Mouse (Mus musculus) embryo, embryonic 10.5 days (tissue): ENCODE results near the gene Wdr4.

Experiments
- DNase-seq: peaks from one replicate; pipeline ENCODE4 v3.0.0-alpha.2; 2015; ENCODE audit warnings: low spot score

Wdr4 gene

DNA sequence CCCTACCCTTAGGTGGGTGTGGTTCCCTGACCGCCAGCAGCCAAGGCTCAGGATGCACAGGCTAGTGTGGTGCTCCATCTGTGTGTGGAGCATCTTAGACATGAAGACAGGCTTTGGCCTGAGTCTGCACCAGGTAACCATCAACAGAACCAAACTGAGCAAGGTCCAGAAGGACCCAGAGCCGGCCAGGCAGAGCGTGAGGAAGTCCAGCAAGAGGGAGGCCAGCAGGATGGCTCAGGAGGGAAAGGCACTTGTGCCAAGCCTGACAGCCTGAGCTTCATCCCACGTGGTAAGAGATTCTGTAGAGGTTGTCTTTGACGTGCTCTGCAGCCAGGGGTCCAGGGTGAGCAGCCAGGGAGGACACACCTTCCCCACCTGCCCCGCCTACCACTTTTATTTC, 22.1 kb downstream of the Wdr4 start:
- no peak for DNase-seq

- no peak for DNase-seq
Observed at GRCm38 (mm10) chr17:31494989-31495388, 24.8 kb downstream of the Wdr4 start.

GRCm38 (mm10) chr17:31492416-31492815, 27.4 kb downstream of the Wdr4 start:
- DNase-seq = peak; percentile 93

DNA sequence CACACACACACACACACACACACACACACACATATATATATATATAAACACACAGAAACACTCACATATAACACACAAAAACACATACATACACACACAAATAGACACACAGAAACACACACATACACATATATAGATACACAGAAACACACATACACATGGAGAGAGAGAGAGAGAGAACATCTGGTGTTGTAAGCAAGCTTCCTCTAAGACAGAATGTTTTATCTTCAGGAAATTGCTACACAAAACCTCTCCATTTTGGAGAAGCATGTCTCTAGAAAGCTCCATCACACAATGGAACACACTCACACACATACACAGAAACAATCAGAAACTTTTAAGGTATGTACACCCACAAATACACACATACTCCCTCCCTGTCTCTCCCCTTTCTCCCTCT, 28.4 kb downstream of the Wdr4 start:
- DNase-seq = no peak

DNA sequence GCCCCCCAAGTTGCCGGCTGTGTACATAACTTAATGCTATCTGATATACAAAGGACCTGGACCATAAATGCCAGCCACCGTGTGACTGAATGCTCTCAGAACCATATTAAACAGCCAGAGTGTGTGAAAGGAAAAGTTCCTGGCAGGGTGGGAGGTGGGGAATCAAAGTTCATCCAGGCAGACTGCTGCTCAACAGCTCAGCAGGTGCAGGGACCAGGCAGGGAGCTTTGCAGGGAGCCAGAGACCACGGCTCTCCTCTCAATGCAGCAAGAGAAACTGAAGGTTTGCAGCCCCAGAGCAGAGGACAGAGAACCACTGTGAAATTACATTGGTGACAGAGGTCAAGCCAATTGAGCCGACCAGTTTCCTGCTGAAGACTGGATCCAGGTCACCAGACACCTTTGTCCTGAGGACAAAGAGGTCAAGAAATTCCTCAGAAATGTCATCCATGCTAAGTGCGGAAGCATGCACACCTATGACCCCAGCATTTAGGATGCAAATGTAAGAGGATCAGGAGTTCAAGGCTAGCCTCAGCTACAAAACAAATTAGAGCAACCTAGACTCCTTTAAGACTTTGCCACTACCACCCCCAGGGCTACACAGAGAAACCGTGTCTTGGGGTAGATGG, 32.2 kb downstream of the Wdr4 start:
- DNase-seq = peak; percentile 28

GRCm38 (mm10) chr17:31486616-31487198, 33.1 kb downstream of the Wdr4 start:
- no peak for DNase-seq

DNA sequence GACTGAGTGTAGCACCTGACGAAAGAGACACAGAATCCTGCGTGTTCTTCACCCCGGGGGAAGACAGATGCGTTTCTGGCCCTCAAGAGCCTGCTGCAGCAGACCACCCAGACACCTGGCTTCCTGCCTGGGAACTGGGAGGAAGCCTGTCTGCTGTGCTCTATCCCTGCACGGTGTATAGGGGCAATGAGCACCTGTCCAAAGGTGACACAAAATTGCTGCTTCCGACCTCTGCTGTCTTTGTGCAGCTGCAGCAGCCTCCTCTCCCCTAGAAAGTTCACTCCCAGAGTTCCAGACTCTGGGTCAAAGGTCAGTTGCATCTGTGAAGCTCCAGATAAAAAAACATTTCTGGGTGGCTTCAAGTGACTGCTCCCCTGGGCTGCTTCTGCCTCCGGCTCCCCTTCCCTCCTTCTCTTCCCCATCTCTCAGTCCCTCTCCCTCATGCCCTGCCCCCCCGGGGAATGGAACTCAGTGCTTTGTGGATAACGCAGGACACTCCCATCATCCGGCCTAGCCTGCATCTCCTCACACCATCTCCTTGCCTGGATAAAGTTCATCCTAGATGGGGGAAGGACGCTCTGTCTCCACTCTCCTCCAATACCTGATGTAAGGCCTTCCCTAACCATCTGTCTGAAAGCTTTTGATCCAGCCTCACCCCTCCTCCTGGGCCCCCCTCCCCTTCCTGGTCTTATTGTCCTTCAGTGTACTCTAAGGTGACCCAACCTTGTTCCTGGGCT, 40.5 kb downstream of the Wdr4 start:
- peak; percentile 35 for DNase-seq

GRCm38 (mm10) chr17:31478606-31479005, 41.2 kb downstream of the Wdr4 start:
- no peak for DNase-seq

DNA sequence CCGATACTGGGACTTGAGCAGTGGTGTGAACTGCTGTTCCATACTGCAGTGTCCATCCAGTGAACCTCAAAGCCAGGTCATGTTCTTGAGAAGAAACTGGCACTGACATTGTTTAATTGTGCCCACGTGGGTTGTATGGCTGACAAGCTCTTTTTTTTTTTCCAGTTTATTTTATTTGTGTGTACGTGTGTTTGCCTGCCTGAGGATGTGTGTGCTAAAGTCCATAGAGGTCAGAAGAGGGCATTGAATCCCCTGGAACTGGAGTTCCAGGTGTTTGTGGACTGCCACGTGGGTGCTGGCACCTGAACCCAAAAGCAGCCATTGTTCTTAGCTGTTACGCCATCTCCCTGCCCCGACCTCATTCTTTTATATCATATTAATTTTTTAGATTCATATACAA, 45.4 kb downstream of the Wdr4 start:
- DNase-seq = no peak

DNA sequence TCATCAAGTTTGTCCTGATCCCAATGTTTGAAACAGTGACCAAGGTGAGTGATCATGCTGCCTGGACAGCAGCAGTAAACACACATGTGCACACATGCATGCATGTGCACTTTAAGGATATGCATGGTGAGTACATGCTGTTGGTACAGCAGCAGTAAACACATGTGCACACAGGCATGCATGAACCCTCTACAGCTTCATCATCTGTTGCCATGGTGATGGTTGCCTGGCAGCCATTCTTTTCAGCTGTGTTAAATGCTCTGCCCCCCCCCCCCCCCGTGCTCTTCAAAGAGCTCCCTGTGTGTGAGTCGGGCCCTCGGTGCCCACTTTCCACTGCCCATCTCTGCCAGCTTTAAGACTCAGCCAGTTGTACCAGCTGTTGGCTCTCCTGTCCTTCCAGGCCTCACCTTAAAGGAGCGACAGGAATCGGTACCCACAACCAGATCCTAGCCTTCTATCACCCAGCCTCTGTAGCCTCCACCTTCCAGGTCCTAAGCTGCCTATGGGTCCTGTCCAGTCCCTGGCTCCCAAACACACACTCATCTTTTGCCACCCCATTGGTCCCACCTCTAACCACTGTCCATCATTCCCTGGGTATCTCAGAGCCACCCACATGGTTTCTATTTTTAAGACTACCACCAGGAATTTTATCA, 48.9 kb downstream of the Wdr4 start:
- no peak for DNase-seq

DNA sequence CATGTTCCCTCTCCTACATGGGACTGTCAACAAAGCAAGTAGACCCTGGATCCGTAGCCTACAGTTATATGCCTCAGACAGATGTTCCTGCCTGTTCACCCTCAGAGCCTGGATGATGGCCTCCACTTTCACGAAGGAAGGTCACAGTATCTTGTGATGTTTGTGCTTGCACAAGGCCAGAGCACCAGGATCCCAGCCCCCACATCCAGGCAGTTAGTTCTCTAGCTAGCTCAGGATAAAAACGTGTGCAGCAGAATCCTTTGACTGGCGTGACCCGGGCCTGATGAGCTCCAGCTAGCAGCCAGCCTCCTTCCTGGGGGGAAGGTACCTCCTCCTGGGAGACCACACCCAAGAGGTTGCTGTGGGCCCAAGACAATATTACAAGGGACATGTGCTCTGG, 51.3 kb downstream of the Wdr4 start:
- no peak for DNase-seq

DNA sequence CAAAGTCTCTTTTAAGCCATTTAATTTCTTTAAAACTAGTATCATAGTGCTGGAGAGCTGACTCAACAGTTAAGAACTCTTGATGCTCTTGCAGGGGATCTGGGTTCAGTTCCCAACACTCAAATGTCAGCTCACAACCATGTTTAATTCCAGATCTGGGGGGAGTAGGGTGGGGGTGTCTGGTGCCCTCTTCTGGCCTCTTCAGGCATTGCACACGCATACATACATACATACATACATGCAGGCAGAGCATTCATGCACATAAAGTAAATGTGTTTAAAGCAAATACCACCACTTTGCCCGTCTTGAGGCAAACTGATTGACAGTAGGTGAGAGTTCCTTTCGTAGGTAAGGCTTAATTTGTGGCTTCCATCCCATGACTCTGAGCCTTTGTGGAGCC, 52.9 kb downstream of the Wdr4 start:
- no peak for DNase-seq

DNA sequence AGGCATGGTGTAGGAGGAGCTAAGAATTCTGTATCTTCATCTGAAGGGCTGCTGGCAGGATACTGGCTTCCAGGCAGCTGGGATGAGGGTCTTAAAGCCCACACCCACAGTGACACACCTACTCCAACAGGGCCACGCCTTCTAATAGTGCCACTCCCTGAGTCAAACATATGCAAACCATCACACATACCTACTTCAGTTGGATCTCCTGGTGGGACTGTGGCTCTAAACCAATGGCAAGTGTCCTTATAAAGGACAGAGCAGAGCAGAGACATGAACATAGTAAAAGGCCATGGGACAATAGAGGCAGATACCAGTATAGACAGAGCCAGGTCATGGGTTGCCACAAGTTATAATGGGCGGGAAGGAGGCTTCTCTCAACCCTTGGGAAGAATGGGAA, 57.3 kb downstream of the Wdr4 start:
- no peak for DNase-seq

DNA sequence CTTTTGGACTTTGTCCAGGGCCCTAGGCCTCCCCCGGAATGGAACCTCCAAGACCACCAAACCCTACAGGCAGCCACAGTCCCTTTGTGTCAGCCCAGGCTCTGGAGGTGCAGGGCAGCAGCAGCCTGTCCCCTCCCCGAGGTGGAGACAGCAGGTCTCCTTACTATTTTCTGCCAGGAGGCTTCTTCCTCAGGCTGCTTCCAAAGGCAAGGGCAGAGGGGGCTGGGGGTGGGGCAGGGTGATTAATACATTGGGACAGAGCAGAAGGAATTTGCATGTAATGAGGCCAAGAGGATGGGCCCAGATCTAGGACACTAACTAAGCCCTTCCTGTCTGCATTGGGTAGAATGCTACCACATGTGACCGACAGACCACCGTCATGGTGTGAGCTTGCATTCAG, 59.4 kb downstream of the Wdr4 start:
- no peak for DNase-seq

- no peak for DNase-seq
Observed at GRCm38 (mm10) chr17:31456723-31457567, 62.8 kb downstream of the Wdr4 start.

- no peak for DNase-seq
Observed at GRCm38 (mm10) chr17:31454056-31454455, 65.7 kb downstream of the Wdr4 start.

GRCm38 (mm10) chr17:31453476-31453875, 66.3 kb downstream of the Wdr4 start:
- no peak for DNase-seq

GRCm38 (mm10) chr17:31452816-31453215, 67.0 kb downstream of the Wdr4 start:
- no peak for DNase-seq

GRCm38 (mm10) chr17:31451179-31451708, 68.5 kb downstream of the Wdr4 start:
- no peak for DNase-seq

DNA sequence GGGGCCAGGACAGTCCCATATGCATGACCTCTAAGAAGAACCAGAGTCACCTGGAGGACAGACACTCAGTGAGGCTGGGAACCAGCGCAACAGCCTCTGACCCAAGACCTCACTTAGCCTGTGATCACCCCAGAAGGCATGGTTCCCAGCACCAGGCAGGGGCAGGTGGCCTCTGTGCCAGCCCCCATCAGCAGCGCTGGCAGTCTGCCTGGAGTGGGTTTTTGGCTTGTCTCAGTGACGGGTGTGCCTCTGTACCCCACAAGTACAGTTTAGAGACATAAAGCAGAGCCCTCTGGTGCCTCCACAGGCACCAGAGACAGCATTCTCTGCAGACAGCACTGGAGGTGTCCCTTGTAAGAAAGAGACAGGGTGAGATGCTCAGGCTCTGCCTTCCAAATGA, 69.6 kb downstream of the Wdr4 start:
- no peak for DNase-seq

DNA sequence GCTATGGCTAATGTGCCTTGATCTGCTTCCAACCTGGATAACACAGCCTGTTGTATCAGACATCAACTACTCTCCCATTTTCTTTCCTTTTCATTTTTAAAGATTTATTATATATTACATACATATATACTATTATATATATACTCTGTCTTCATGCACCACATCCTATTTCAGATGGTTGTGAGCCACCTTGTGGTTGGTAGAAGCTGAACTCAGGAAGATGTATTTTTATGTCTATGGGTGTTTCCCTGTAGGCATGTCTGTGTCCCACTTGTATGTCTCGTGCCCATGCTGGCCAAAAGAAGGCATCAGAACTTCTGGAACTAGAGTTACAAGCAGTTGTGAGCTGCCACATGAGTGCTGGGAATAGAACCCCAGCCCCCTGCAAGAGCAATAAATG, 71.3 kb downstream of the Wdr4 start:
- no peak for DNase-seq

GRCm38 (mm10) chr17:31447766-31448165, 72.0 kb downstream of the Wdr4 start:
- no peak for DNase-seq
